Mouse (Mus musculus): ENCODE results near the gene Fstl5. TPM values are rescaled to one million over a fixed set of nuclear protein-coding genes. Genes with fewer than 3 reads are reported as not detected.

The Fstl5 gene
- polyA plus RNA-seq, 1 experiment = not detected

DNA sequence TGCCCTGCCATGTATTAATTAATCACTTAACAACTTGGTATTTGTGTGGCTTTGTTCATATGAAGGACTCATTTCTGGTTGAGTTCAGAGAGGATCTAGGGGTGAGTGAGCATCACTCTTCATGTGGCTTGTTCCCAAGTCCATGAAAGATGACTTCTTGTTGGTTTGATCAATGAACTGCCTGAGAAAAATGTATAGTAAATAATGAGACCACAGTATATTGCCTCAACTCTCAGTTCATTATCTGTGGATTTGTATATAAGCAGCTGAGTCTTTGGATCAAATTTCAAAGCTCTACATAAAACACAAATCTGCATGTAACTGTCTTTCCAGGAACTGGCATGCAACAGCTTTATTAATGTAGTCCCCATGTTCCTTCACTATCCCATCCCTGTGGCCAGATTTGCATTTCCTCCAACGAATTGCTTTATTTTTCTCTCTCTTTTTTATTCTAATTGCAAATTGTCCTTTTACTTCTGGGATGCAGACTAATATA, 623.1 kb downstream of the Fstl5 start:
- TF ChIP-seq GATA1 (IDR thresholded peaks at IDR 0.05; ENCODE audit: low read length) = no peak

DNA sequence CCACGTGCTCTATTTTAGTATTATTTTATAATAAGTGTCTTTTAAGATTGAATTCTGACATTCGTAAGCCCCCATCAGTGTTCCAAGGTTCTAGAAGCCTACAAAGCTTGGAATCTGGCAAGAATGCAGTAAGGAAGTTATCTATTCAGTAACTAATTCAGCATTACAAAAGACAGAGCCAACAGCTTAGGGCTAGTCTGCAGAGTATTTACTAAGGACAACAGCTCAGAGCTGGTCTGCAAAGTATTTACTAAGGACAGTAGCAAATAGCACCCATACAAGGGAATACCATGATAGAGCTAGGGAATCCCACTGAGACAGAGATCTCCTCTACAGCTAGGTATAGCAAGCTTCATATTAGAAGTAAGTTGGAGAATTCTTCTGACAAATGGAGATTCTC, 665.2 kb downstream of the Fstl5 start:
- no peak for TF ChIP-seq GATA1 (IDR thresholded peaks at IDR 0.05; ENCODE audit: low read length)

Other genes starting within 250 kb of the Fstl5 start
- gene Golim4, start 117.3 kb upstream of the Fstl5 start, polyA plus RNA-seq (2012) = 22.1 and 23.3 TPM in 2 replicates

All from G1E-ER4 (cell line).